Mouse (Mus musculus): Measurements from ENCODE around the gene Rlf.
A peak's percentile ranks its signal among the peaks of the same experiment; 100 is the strongest.
"Not testable (repeated sequence)": the region's sequence is repeated elsewhere in the genome, so short reads cannot be mapped to it uniquely, and the experiment has no call there.

Rlf gene

DNA sequence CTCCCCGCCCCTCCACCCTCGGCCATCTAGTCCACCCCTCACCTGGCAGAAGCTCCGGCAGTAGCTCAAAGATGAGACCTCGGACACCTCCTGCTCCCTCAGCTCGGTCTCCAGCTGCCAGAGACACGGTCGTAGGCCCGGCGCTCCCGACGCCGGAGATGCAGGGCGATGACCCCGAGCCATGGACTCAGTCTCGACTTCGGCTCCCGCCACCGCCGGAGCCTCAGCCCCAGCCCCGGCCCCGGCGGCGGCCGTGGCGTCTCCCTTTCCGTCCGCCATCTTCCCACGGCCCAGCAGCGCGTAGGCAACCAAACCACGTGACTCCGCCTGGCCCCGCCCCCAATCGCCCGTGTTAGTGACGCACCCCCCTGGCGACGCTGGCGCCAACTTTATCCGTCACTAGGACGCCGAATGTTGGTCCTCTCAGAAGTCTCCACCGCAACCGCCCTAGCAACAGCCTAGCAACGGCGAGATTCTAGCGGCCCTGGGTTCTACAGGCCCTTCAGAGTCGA lies at the start of gene Rlf:
TSS of gene Rlf (minus strand) at position 292 of the 512 bp plus-strand sequence.
- peak; percentile 97 for DNase-seq (ENCODE audit: low spot score)

DNA sequence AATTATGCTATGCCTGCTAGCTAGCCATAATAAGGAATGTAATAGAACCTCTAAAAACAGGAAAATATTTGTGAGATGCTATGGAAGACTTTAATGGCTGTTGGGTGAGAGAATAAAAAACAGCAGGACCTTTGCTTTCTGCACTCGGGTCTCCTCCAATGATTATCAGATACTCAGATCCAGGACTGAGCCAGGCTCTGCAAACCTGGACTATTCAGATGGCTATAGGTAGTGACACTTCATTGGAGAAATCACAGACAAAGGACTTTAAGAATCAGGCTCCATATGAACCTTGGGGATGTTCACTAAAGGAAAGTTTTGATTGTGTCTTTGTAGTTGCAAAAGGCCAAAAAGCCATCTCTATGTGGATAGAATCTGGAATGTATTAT lies 26.7 kb upstream of the Rlf start:
- DNase-seq (ENCODE audit: low spot score), result no peak

DNA sequence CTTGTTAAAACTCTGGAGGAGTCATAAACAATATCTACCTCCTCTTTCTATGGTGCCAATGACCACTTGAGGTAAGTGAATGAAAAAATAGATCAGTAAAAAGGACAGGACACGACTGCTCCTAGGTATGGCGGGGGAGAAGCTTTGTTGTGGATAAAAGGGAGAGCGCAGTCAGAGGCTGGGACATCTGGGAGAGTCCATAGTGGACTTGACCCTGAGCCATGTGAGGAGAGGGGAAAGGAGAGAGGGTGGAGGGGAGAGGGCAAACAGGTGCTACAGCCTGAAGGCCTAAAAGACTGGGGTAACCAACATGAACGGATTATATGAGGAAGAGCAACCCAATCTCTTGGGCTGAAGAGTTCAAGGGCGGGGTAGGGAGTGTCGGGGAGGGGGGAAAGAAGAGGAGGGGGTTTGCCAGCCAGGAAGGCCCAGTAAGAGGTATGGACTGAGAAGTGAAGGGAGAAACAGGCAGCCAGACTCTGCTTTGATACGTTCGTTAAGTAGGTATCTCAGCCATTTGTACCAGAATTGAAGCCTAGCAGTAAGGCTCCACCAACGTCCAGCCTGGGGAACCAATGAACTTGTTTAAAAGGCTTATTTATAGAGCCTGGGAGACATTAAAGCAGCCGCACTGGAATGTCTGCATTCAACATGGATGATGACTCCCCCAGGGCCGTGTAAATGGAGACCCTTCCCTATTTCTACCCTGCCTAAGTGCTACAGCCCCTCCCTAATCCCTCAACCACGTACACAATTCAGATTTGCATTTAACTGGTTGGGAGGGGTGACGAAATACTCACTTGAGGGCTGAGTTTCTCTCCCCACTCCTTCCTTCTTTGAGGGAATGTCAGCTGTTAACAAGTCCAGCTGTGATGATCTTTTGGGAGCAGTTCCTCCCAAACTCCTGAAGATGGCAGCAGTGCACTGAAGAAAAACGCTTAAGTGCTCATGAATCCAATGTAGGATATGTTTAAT lies 26.0 kb upstream of the Rlf start:
- no peak for DNase-seq (ENCODE audit: low spot score)

DNA sequence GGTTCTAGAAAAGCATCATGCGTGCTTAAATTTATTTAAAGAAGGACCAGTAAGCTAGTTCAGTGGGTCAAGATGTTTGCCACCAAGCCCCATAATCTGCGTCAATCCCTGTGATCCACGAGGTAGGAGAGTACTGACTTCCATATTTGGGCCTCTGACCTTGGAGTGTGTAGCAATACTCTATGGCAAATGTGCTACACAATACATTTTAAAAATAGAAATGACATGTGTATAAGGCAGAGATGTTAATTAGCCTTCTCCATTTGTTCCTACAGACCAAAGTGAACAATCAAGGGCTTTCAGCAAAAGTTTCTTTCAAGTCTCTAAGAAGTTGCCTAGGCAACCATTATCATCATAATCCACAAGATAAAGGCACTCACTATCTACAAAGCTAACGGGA lies 25.0 kb upstream of the Rlf start:
- DNase-seq (ENCODE audit: low spot score), result no peak

DNA sequence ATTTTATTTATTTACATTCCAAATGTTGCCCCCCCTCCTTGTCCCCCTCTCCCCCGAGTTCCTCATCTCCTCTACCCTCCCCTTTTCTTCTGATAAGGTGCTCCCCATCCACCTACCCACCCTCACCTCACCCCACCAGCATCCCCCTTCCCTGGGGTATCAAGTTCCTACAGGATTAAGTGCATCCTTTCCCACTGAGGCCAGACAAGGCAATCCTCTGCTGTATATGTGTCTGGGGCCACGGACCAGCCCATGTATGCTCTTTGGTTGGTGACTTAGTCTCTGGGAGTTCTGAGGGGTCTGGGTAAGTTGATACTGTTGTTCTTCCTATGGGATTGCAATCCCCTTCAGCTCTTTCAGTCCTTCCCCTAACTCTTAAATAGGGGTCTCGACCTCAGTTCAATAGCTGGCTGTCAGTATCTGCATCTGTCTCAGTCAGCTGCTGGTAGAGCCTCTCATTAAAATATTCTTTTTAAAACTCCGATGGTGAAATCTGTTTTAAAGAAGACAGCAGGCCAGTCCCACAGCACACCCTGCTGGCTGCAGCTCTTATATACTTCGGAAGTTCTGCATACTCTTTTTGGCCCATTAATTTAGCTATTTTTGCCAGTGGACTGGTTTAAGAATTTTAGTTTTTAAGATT lies 17.0 kb upstream of the Rlf start:
- no peak for DNase-seq (ENCODE audit: low spot score)

DNA sequence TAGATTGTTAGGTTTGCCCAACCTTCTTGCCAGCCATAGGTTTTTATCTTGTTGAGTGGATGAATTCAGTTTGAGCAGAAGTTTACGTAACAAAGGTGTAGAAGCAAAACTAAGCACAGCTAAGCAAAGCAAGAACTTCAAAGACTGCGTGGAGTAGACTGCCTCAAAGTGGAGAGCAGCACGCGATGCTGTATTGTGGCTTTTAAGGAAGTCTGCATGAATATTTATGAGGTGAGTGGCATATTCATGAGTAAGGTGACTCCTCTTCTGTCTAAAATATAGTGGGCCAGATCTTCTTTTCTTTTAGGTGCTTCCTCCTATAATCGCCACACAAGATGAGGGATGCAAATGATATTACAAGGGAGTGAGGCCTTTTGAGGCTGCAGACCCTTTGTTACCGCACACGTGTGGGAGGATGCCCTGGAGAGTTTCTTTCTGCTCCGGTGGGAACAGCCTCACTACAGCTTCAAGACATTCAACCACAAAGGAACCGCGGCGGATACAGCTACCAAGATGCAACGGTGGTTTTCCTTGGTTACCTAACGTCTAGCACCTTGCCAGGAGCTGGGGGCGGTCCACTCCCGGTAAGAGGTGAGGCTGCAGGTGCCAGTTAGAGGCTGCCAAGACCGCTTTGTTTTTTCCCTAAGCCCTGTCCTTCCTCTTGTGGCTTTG lies 16.2 kb upstream of the Rlf start:
- no peak for DNase-seq (ENCODE audit: low spot score)

DNA sequence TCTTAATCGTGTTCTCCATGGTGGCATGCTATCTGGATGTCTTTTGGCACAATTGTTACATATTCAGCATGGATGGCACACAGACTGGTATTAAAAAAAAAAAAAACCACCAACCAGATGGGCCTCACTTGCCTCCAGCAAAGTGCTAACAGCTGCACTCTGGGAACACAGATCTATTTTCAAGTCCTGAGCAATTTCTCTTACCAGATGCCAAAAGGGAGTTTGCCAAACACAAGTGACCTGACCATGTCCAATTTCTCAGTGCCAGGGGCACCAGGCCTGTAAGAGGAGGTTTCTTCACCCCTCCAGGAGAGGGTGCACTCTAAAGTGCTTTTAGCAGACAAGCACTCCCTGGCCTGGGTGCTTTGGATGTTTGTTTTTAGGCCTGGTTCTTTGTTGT lies 12.2 kb upstream of the Rlf start:
- DNase-seq (ENCODE audit: low spot score), result no peak

DNA sequence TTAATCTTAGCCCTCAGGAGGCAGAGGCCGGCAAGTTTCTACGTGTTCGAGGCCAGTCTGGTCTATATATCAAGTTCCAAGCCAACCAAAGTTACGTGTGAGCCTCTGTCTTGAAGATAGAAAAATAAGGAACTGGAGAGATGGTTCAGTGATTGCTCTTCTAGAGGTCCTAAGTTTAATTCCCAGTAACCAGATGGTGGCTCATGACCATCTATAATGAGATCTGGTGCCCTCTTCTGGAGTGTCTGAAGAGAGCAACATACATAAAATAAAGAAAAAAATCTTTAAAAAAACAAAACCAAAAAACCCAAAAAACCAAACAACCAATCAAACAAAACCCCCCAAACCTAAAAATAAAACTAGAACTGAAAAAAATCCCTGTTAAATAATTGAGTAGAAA lies 10.3 kb upstream of the Rlf start:
- no peak for DNase-seq (ENCODE audit: low spot score)

DNA sequence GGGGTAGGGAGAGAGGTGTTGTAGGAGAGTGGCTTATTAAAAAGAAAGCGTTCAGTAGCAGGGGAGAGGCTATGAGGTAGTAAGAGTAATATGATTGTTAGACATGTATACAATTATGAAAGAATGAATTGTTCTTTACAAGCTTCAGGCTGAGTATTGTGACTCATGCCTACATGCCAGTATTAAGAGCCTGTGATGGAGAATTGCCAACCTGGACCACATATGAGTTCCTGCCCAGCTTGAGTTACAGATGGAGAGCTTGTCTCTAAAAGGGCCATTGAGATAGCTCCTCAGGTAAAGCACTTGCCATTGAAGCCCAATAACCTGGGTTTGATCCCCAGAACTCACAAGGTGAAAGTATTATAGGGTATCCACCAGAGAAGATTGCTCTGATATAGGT lies 8.3 kb upstream of the Rlf start:
- DNase-seq (ENCODE audit: low spot score), result no peak

DNA sequence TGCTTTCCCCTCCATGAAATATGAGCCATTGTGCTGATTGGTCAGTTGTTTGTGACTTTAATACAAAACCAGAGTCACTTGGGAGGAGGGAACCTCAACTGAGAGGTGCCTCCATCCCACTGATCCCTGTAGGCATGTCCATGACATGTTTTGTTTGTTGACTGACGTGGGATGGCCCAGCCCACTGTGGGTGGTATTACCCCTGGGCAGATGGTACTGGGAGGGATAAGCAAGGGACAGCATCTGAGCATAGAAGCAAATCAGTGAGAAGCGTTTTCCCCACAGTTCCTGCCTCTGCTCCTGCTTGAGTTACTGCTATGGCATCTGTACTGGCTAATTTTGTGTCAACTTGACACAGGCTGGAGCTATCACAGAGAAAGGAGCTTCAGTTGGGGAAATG lies 1.3 kb upstream of the Rlf start:
- no peak for DNase-seq (ENCODE audit: low spot score)

DNA sequence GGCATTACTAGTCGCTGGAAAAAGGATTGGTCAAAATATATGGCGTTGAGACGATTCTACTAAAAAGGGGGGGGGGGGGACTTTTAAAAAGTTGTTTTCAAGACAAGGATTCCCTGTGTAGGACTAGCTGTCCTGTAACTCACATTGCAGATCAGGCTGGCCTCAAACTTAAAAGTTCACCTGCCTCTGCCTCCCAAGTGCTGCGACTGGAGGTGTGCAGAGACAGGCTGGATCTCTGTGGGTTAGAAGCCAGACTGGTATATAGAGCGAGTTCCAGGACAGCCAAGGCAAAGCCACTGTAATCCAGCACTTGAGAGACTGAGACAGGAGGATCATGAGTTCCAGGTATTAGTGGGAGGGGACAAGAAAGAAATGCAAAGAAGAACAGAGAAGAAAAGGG lies 605 bp upstream of the Rlf start:
- no peak for DNase-seq (ENCODE audit: low spot score)

DNA sequence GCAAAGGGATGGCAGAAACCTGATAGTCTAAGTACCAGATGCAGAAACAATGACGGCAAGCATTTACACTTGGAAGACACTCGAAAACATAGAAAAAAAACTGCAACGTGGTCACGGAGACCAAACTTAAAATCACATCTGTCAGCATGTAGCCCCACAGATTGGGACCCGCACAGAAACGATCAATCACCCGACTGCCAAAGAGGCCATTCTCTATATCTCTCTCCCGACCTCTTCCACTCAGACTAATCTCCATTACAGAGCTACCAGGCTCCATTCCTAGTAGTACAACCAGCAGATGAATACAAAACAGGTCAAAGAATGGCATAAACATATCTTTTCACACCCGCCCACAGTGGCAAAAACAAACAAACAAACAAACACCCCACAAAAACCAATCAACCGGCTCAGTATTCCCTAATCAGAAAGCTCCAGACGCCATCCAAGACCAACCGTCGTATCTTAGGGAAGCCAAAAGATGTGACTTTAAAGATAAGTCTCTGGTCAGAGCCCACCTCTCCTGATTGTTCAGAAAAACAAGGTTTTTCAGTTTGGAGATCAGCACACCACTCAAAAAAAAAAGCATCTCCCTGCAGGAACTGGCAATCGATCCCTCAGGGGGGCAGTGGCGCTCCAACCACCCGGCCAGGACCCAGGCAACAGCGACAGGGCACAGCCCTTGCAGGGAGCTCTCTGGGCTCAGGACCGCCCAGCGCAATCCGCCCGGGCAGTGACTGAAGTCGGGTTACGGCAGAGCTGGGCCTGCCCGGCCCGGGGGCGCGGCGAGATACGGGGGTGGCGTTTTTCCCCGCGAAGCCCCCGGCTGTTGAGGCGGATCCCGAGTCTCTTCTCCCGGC lies 720 bp downstream of the Rlf start:
- peak; percentile 26 for DNase-seq (ENCODE audit: low spot score)

DNA sequence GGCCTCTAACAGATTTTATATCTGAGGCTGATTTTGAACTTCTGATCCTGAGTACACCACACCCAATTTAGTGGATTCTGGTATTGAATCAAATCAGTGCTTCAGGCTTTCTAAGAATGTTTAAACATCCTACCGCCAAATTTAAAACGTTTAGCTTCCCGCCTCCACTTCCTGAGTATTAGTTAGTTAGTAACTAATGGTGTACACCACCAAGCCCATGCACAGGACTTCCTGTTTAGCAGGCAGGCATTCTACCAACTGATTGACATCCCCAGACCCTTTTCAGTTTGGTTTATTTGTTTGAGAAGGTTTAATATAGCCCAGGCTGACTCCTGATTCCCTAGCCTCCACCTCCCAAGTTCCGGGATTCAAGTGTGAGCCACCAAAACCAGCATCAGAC lies 6.0 kb downstream of the Rlf start:
- no peak for DNase-seq (ENCODE audit: low spot score)

DNA sequence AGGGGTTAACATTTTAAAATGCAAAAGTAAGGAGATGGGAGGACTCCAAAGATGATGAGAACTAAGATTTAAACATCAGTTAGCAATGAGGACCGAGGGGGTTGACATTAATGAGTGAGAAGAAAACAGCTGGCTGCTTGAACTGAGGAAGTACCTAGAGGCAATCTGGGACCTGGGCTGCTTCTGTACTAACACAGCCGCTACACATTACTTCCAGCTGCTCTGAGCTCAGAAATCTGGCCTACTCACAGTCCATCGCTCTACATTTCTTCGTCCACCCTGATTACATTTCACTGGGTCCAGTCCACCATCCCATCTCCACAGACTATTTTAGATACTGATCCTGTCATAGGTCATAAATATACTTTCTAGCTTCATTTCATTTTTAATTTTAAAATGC lies 17.0 kb downstream of the Rlf start:
- no peak for DNase-seq (ENCODE audit: low spot score)

DNA sequence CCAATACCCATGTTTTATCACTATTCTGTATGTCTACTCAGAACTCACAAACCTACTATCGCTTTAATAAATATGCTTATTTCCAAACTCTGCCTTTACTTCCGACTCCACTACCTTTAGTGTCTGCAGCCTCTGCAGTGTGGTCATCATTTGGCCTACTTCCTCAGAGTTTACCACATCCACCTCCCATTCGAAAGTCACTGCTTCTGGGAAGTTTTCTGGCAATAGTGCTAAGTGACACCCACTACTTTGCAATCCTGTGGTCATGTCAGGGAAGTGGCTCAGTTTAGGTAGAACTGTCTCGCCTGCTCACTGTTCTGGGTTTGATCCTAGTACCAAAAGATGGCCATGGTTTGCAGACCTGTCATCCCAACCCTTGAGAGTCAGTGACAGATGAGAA lies 17.9 kb downstream of the Rlf start:
- DNase-seq (ENCODE audit: low spot score), result peak; percentile 39

DNA sequence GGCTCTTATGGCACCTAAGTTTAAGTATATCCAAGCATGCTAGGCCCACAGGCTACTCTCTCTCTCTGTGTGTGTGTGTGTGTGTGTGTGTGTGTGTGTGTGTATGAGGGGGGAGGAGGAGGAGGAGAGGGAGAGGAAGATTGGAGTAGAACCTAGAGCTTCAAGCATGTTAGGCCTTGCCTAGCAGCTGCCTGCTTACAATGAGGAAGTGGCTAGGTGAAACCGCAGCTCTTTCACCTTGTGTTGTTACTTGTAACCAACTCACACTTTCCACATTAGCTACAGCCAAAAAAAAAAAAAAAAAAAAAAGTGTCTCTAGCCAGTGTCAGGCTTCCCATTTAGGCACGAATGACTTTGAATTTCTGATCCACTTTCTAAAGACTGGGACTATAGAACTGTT lies 18.7 kb downstream of the Rlf start:
- peak; percentile 54 for DNase-seq (ENCODE audit: low spot score)

DNA sequence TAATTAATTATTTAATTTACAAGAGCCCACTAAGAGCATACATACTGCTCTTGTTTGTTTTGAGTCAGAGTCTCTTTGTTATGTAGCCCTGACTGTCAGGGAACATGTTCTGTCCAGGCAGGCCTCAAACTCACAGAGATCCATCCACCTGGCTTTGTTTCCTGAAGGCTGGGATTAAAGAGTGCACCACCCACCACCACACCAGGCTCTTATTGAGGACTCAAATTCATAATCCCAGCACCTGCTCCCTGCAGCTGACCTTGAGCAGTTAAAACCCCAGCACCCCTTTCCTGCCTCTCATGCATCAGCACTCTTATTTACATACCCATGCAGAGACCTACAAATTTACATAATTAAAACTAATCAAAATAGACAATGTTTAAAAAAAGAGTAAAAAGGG lies 20.1 kb downstream of the Rlf start:
- DNase-seq (ENCODE audit: low spot score), result no peak

DNA sequence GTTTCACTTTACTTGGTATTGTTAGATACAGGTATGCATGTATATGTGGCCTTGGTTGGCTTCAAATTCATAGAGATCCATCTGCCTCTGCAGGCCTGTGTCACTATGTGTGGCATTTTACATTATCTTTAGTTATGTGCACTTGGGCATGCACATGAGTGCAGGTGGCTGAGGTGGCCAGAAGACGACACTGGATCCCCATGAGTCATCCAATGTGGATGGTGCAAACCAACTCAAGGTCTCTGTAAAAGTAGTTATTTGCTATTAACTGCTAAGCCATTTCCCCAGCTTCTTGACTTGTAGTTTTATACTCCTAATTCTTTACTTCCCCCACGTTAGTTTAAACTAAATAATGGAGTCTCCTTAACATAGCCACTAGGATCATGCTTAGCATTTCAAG lies 22.6 kb downstream of the Rlf start:
- DNase-seq (ENCODE audit: low spot score), result no peak

DNA sequence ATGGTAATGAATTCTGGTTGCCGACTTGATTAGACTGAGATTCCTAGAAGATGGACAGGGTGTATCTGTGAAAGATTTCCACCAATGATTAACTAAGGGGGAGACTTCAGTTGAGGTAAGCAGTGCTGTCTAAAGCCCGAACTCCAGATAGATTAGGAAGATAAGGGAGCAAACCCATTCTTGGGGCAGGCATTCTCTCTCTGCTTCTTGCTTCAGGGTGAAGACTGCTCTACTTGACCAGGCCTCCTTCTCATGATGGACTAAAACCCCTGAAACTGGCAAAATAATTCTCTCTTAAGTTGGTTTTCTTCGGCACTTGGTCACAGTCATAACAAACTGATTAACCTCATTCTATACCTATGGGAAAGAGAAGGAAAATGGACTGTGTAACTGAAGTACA lies 25.5 kb downstream of the Rlf start:
- DNase-seq (ENCODE audit: low spot score), result no peak

DNA sequence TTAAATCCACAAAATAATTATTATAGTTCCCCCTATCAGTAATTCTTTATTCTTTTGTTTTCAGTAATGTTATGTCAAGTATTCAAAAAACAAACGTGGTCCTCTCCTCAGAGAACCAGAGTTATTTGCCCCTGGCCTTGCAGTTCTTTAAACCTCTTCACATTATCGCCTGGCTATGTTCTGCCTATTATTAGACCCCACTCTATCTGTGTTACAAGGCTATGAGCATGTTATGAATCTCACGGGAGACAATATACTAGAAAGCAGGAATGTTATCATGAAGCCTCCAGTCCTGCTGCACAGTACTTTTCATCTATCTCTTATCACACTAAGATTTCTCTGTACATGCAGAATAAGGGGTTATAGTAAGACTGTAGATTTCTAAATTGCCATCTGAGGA lies 35.2 kb downstream of the Rlf start:
- no peak for DNase-seq (ENCODE audit: low spot score)

DNA sequence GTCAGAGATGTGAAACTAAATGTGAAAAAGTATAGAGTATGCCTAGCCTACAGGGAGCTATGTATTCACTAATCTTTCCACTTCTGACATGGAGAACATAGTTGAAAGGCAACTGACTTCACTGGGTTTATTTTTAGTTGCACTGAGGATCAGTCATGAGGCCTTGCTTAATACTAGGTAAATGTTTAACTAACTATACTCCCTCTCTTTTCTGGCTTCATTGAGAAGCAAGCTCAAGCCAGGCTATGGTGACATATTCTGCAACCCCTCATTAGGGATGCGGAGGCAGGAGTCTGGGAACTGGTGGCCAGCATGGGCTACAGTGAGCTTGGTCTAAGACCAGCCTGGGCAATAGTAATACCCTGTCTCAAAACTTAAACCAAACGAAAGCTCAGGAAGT lies 47.2 kb downstream of the Rlf start:
- DNase-seq (ENCODE audit: low spot score), result no peak

DNA sequence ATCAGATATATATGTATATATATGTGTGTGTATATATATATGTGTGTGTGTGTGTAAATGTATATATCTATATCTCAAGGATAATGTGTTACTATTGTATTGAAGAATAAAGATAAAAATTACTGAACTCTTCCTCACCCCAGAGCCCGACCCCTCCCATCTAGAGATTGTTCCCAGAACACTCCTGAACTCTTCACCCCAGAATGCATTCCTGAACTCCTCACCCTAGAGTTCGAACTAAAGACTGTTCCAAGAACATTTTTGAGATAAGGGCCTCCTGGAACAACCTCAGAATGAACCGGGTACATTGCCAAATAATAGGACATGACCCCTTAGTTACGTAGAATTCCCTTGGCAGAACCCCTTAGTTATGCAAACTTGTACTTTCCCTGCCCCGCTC lies 48.2 kb downstream of the Rlf start:
- not testable (repeated sequence) for DNase-seq (ENCODE audit: low spot score)

Data from lung, postnatal 25 days (tissue).